Mouse (Mus musculus) testis, postnatal 14 days (tissue): ENCODE data around the gene Prf1.

ENCODE experiments used
- DNase-seq: peaks from one replicate; pipeline ENCODE4 v3.0.0; 2021; ENCODE audit warnings: low spot score

The Prf1 gene

DNA sequence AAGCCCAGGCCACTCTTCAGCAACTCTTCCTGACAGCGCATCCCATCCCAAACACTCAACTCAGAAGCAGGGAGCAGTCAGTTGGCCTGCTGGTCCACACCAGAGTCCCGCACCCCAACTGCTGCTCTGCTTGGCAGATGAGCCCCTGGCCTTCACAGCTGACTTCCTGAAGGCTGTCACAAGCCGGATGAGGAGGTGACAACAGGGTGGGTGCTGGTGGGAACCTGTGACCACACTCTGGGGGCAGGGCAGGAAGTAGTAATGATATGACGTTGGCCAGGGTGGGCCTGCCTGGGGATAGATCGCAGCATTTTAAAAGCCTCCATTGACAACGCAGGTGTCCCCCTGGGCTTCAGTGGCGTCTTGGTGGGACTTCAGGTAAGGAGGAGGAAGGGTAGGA is at the start of gene Prf1:
Gene Prf1, plus strand, starts transcription at position 357 of the 400 bp plus-strand sequence.
- no peak for DNase-seq

DNA sequence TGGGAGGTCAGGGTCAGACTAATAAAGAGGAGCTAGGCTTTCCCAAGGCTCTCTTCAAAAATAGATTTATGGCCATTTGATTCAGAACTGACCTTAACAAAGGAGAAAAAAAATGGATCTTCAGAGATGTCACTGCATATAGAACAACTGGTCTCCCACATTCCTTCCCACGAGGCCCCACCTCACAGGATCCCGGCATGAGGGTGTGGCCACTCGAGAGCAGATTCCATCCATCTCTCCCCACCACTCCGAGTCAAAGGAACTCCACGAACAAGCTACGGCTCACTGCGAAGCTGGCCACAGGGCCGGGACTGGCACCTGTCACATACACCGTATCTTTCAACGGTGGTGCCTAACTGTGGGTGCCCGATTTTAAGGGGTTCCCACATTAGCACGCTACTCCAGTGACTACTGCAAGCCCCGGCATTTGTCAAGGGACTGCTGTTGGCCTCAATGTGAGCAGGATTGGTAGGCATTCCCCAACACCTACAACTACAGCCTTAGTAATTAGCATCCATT is 49.0 kb upstream of the Prf1 start:
- no peak for DNase-seq

DNA sequence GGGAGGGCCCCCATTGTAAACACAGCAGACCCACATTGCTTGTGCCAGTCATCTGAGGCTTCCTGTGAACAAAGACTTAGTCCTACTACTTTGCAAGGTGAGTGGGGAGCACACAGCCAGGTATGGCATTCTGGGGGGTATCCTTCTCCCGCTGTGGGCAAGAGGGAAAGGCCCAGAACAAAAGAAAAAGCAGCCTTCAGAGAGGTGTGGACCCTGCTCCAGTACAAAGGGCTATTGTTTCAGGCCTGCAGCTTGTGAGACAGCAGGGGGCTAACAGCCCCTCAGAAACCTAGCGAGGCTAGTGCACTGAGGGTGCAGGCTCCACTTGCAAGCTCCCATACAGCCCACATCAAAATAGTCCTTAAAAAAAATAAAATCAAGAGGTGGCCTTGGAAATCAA is 47.7 kb upstream of the Prf1 start:
- no peak for DNase-seq

DNA sequence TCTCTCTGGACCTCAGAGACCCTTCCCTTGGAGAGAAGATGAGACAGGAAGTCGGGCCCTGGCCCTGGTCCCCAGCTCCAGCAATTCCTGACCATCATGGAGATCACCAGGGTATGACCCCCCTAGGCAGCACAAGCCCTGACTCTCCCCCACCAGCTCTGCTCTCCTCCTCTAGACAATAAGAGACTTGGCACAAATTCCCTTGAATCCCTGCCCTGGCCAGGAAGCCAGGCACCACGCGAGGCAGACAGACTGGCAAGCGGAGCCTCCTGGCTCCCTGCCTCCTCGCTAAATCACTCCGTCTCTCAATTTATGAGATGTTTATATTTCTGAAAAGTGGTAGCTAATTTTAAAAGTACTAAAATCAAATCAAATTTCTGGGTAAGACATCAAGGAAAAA is 42.9 kb upstream of the Prf1 start:
- DNase-seq, result no peak

DNA sequence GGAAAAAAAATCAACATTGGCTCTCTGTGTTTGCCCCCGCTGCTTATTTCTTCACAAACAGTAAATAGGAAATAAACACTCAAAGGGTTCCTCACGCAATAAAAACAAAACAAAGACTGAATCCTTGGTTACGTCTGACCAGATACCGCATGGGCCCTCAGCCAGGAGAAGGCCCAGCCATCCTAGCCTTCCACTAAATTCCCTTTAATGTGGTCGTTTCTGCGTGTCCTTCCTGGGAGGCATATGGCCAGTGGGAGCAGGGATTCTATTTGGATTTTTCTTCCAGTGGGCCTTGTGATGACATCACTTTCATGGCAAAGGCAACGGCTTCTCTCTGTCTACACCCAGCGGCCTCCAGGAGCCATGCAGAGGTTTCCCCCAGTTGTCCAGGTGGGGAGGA is 42.4 kb upstream of the Prf1 start:
- no peak for DNase-seq

DNA sequence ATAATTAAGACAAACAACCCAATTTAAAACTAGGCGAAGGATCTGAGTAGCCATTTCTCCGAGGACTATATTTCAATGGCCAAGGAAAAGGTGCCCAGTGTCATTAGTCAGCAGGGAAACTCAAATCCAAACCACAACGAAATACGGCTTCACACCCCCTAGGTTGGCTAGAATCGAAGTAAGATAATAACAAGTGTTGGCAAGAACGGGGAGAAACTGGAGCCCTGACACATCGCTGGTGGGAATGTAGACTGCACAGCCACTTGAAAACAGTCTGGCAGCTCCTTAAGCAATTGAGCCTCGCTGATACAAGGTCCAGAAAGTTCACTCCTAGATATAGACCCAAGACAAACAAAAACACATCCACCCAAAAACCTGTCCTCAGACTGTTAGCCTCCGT is 41.0 kb upstream of the Prf1 start:
- DNase-seq, result no peak

DNA sequence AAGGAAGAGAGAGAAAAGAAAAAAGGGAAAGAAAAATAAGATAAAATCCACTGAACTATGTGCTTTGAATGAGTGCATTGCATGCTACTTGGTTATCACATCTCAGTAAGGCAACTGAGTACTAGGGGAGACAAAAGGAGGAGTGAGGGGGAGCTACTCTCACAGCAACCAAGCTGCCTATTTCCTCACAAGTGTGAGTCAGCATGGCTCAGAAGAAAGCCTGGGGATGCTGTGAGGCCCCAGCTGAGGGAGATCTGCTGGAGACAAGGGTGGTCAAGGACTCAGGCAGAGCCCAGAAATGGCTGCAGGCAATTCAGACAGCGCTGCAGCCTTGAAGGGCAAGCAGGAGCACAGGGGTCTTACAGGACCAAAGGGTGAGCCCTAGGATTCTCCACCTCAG is 39.5 kb upstream of the Prf1 start:
- no peak for DNase-seq

DNA sequence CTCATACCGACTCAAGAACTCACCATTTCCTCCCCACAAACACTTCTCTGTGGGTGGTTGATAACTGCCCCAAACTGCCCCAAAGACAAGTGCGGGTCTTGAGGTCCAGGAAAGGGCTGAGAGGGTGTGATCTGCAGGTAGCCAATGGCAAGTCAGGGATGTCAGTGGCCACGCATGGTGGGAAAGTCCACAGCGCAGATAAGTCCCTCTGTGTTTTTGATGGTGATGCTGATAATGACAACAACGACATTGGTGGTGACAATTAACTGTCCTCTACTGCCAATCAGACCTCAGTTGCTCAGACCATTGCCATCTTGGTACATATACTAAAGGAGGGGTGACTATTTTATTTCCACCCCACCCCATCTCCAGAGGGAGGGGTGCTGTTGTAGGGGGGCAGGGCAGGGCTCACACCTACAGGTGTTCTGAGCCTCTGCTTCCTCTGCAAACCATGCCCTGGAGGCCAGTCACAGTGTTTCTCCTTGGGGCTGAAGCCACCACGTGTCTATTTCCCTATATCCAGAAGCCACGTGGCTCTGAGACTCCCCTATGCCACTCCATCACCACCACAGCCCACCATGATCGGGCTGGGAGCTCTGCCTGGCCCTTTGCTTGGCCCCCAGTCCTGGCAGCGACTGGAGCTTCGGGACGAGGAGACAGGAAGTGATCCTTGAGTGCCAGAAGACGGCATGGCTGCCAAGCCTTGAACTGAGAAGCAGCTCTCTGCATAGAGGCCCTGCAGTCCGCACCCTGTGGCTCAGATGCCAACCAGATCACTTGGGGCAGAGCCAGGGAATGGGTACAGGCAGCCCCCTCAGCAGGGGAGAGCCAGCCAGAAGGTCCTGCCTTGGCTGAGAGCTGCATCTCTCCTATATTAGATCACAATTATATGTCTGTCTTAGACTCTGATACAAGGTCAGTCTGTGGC is 36.1 kb upstream of the Prf1 start:
- no peak for DNase-seq

DNA sequence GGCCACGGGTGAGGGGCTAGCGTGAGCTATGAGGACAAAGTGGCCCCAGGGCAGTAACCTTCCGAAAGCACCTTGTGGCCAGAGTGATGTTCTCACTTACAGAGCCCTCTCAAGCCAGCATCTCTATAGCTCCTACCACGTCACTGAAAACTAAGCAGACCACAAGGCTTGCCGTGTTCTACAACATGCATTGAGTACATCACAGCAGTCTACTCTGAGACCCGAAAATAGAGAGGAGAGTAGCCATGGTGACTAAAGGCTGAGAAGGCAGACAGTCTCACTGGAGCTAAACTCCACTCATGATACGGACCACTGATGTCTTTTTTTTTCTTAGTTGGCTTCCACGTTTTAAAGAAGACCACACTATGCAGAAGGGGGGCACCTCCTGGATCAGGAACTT is 34.0 kb upstream of the Prf1 start:
- no peak for DNase-seq

DNA sequence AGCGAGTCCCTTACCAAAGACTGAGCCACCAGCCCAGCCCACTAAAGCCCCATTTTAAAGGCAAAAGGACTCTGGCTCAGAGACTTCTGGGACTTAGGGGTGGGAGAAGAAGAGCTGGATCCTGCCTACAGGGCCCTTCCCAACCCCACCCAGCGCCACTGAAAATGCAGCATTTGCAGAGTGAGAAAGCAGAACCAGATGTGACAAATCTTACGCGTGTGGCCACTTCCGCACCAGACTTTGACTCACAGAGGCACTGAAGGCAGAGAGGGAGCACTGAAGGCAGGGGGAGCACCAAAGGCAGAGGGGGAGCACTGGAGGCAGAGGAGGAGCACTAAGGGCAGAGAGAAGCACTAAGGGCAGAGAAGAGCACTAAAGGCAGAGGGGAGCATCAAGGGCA is 30.3 kb upstream of the Prf1 start:
- no peak for DNase-seq

DNA sequence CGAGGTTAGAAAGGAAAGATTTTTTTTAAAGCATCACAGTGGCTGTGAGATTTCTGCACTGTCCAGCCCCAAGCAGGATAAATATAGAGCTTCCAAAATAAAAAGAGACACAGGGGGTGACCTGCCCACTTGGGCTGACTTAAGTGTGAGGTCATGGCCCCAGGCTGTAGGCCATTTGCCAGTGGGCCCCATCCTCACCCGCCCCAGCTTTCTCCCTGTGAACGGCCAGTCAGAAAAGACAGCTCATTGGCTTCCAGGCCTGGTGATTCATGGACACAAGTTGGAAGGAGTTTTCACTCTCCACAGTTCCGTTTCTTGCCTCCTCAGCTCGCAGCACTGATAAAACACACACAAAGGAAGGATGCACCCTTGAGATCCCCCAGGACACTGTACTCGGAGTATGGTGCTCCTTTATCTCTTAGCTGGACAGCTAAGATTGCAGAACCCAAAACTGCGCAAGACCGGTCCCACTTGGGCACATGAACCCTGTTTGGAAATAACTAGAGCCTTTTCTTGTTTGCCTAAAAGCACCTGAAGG is 25.5 kb upstream of the Prf1 start:
- no peak for DNase-seq

DNA sequence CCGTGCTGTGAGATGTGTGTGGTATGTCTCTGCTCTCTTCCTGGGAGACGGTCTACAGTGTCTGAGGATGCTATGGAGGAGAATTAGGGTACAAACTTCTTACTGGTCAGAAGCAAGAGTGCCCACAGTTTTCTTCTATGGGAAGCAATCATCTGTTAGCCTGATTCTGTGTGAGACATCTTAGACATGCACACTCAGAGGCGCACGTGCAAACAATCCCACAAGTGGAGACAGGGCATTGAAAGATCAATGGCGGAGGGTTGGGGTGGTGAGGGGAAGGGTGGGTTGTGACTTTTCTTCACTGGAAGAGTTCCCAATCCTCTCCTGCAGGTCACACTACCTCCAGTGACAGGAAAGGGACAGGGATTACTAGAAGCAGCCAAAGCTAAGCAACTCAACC is 25.0 kb upstream of the Prf1 start:
- no peak for DNase-seq

DNA sequence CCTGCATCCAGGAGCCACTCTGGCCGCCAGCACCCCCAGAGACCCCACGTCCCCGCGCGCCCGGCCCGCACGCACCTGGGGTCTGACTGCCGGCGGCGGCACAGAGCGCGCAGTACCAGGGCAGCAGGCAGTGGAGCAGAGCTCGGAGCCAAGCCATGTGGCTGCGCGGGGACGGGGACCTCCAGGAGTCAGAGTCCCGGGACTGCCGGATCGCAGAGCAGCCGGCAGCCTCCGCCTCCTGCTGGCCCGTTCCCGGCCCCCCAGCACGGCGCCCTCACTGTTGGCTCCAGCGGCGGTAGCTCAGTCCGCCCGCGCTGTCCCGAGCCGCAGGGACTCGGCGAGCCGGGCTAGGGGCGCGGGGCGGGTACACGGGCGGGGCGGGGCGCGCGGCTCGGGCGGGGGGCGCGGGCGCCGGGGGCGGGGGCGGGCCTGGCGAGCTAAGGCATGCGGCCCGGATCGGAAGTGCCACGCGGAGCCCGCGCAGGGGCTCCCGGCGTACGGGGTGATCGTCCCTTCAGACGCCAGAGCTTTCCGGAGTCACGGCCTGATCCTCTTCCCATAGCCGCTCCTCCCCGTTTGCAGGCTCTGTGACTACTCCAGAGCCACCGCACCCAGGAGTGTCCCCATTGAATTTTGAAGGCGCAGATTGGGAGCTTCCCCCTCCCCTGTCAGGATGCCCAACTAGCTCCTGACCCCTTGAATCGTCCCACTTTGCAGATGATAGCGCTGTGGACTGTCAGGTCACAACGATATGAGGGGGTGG is 24.4 kb upstream of the Prf1 start, which contains the start of gene Adamts14:
Gene Adamts14, minus strand, starts transcription at position 358 of the 763 bp plus-strand sequence.
- DNase-seq, result no peak

DNA sequence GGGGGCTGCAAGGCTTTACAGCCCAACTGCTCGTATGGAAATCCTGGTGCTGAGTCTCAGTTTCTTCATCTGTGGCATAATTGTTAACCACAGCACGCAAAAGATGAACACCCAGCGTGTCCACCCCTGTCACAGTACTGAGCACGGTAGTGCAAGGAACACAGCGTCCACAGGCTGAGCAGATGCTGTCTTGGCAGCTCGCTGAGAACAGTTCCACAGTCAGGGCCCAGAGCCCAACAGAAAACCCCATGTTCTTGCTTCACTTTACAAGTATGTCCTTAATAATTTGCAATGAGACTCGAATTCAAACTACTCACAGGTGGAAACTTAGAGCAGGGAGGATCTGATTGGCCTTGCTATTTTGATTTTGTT is 23.8 kb upstream of the Prf1 start:
- DNase-seq, result peak; percentile 56

DNA sequence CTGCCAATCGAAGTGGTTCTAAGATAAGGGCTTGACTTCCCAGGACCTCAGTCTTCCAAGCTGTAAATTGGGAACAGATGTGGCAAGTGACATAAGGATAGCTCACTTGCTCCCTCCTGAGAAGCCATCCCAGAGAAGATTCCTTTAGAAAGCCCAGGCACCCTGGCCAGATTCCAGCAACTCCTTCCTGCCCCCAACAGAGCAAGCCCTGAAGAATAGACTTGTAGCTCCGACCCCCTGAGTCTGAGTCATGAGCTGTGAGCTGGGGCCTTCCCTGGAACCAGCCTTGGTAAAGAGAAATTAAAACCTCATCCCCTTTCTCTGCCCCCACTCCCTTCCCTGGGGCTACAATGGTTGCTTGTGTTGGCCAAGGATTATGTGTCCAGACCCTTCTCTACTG is 23.1 kb upstream of the Prf1 start:
- no peak for DNase-seq

DNA sequence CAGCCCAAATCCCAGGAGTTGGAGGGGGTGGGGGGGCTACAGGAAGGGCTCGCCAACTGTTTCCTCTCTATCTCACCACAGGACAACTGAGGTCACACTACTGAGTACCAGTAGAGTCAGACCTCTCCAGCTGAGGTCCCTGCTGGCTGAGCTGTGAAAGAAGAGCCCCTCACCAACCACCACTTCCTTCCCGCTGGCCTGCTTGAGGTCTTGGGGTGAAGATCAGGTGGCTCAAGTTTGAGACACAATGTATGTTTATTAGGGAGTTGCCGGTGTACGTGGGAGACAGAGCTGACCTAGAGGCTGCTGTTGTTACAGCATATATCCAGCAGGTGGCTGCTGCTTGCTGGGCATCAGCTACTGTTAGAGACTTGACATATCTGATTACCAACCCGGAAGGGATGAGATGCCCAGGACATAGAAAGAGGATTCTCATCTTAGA is 21.9 kb upstream of the Prf1 start:
- DNase-seq, result peak; percentile 23

DNA sequence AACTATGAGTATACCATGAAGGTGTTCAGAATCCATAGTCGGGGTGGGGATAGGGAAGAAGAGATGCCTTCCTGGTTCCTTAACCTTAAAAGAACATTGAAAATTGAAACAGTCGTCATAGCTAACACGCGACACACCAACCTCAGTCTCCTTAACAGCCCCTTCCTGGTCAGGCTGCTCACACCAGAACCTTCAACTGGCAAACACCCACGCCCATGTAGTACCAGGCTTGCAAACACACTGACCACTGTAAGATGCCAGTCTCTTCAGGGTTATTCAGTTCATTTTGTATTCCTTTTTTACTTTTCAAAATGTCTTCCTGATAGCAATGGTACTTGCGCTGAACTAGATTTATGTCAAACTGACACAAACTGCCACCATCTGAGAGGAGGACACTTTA is 20.6 kb upstream of the Prf1 start:
- no peak for DNase-seq

DNA sequence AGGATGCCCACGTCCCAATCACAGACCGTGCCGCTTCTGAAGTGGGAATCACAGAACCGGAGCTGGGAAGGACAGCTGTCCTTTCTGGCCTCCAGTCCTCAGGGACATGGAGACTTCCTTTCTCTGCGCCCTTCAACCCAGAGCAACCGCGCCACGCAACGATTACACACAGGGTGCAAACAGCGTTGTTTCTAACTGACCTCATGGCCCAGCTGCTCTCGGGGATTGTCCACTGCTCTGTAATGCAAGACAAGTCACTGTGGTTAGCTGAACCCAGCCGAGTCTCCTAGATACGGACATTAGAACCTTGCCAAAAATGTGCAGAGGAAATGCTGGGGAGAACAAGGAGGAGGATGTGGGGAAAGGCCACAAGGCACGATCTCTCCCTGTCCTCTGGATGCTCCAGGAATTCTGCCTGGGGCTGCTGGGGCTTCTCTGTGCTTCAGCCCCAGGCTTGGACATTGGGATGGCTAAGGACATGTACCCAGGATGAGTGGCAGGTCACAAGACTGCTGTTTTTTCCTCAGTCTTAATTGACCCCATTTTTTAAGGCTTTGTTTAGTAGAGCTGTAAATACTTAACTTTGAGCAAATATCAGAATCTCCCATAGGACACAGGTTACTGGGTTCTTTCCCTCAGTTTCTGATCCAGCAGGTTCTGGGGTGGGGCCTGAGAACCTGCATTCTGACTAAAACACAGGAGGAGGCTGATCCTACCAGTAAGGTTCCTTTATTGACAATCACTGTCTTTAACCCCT is 19.5 kb upstream of the Prf1 start:
- peak; percentile 29 for DNase-seq

DNA sequence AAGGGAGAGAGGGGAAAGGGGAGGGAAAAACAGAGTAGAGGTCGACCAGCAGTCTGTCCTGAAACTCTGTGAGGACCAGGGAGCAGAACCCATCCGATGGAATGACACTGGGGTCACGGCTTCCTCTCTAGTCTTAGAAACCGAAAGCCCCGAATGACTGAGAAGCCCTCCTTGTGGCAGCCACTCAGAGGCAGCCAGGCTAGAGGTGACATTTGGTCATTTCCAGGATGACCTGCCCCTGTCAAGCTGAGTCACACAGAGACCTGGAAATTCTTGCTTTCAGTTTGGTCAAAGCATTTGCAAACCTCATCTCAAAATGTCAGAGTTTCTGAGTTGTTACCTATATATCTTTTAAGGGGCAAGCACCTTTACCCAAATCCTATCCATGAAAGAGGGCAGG is 16.5 kb upstream of the Prf1 start:
- no peak for DNase-seq

DNA sequence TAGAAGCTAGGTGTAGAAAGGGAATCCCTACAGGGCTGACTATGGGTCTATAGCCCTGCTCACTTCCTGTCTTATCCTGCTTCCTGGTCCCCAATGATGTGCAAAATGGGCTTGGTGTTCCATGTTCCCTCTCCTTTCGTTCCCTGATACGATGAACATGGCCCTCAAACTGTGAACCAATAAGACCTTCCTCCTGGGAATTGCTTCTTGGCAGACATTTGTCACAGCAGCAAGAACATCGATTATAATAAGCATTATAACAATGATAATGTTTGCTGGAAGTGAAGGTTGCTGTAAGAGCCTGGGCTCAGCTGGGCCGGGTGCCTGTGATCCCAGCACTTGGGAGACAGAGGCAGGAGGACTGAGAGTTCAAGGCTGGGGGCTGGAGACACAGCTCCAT is 13.3 kb upstream of the Prf1 start:
- no peak for DNase-seq

DNA sequence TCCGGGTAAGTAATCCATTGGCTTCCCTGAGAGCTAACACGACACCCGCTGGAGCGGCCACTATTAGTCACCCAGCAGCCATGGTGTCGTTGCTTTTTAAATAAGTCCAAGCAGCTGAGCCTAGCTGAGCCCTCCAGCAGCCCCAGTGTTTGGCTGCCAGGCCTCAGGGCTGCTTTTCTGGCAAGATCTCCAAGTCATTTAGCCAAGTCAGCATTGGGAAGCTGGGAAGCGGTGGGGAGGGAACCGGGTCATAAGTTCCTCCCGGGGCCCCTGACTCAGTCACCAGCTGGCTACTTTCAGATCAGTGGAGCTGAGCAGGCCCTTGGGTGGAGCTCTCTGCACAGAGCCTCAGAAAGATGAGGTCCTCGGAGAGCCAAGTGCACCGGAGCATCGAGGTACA is 12.4 kb upstream of the Prf1 start:
- peak; percentile 32 for DNase-seq

DNA sequence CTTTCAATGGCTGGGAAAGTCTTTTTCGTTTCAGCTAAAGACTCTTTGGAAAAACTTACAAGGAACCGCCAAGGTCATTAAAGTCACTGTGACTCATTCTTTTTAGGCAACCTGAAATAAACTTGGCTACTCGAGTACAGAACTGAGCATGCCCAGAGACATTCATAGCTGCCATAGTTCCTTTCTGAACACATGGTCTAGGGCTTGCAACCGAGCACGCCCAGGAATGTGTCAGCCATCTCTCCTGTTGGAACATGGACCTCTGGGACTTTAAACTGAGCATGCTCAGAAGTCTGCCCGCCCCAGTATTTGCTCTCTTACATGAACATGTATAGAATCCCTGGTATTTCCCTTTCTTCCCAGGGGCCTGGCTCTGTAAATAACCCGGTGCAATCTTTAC is 11.4 kb upstream of the Prf1 start:
- DNase-seq, result no peak
